Mouse (Mus musculus) limb, embryonic 14.5 days (tissue): ENCODE results near the gene Lmod2. TPM values are rescaled to one million over a fixed set of nuclear protein-coding genes. Genes with fewer than 3 reads are reported as not detected.

Experiments
- ATAC-seq: fragments of 200-750 bp; cut with Nextera tagmentation; 2 replicates; pipeline ENCODE4 v1.8.0; 2017; ENCODE audit warnings: low read depth, moderate number of reproducible peaks, moderate TSS enrichment; ENCODE audit not compliant: low FRiP score
- DNase-seq: peaks from one replicate; pipeline ENCODE4 v3.0.0-alpha.2; 2015; ENCODE audit warnings: low spot score
- H3K27ac ChIP-seq: fragments of 300-500 bp; sonication (generic); replicated peaks from 2 replicates; pipeline ENCODE4 v1.5.1; 2014; ENCODE audit warnings: low read depth, mild to moderate bottlenecking, low read length, moderate library complexity, mixed read lengths
- H3K27me3 ChIP-seq: fragments of 300-500 bp; sonication (generic); 2 replicates; pipeline ENCODE4 v1.6.1; 2014; ENCODE audit warnings: low read length, mixed read lengths; ENCODE audit not compliant: control insufficient read depth, insufficient read depth
- H3K36me3 ChIP-seq: fragments of 300-500 bp; sonication (generic); 2 replicates; pipeline ENCODE4 v1.6.1; 2014; ENCODE audit warnings: mild to moderate bottlenecking, low read length, moderate library complexity, mixed read lengths; ENCODE audit not compliant: control insufficient read depth, insufficient read depth
- H3K4me1 ChIP-seq: fragments of 300-500 bp; sonication (generic); 2 replicates; pipeline ENCODE4 v1.6.1; 2014; ENCODE audit warnings: antibody characterized with exemption, low read length, mixed read lengths; ENCODE audit not compliant: control insufficient read depth, insufficient read depth
- H3K4me2 ChIP-seq: fragments of 300-500 bp; sonication (generic); replicated peaks from 2 replicates; pipeline ENCODE4 v1.6.1; 2014; ENCODE audit warnings: low read depth, mild to moderate bottlenecking, low read length, moderate library complexity; ENCODE audit not compliant: severe bottlenecking
- H3K4me3 ChIP-seq: fragments of 300-500 bp; sonication (generic); replicated peaks from 2 replicates; pipeline ENCODE4 v1.5.1; 2014; ENCODE audit warnings: low read length
- H3K9ac ChIP-seq: fragments of 300-500 bp; sonication (generic); 2 replicates; pipeline ENCODE4 v1.6.1; 2014; ENCODE audit warnings: mild to moderate bottlenecking, low read depth, low read length, moderate library complexity; ENCODE audit not compliant: severe bottlenecking
- H3K9me3 ChIP-seq: fragments of 300-500 bp; sonication (generic); 2 replicates; pipeline ENCODE4 v1.6.1; 2016; ENCODE audit warnings: low read length; ENCODE audit not compliant: control insufficient read depth
- POLR2A ChIP-seq: fragments of 200-500 bp; IDR thresholded peaks from 2 replicates; pipeline ENCODE4 v1.8.0; 2012; ENCODE audit warnings: inconsistent platforms, mild to moderate bottlenecking, moderate library complexity, borderline replicate concordance; ENCODE audit not compliant: insufficient read depth, insufficient read length; ENCODE audit errors: extremely low read depth
- WGBS: fragments of 180-500 bp; shearing (Covaris S2); extraction: QIAGEN DNeasy Blood & Tissue Kit; methylation state at CpG from one replicate; pipeline ENCODE4 v1.1.7; 2014; 5-methylcytosine and 5-hydroxymethylcytosine counted together
- polyA plus RNA-seq, 2 experiments: library from polyadenylated mRNA; depleted of rRNA in 1 of 2; stranded (reverse) in 1 of 2; unstranded in 1 of 2; fragments of >200 nt; fragmentation: Nextera tagmentation in 1 of 2; extraction: Ambion mirVana in 1 of 2; gene quantifications; 2 replicates each; pipeline versions ENCODE4 v1.2.1 to v1.2.3; 2012 to 2014

Gene Lmod2
- polyA plus RNA-seq, 2 experiments = 3.1 to 4.1 TPM

GRCm38 (mm10) chr6:24620936-24621335 is 23.4 kb downstream of the Lmod2 start:
- ATAC-seq (no peak), DNase-seq (no peak)
- H3K9ac ChIP-seq = no peak overlapping the region
- H3K36me3 ChIP-seq = peaks cover 44% of the 10 kb centered on the region
- H3K4me2 ChIP-seq = no peak overlapping the region
- 82% methylated on average over 2 of the region's 2 CpGs for WGBS
- no peak overlapping the region for H3K27ac ChIP-seq
- no peaks in the 10 kb centered on the region for H3K27me3 ChIP-seq
- no peak for TF ChIP-seq POLR2A
- no peaks in the 10 kb centered on the region for H3K9me3 ChIP-seq
- H3K4me1 ChIP-seq = no peaks in the 10 kb centered on the region
- no peak overlapping the region for H3K4me3 ChIP-seq

- no peaks in the 10 kb centered on the region for H3K4me1 ChIP-seq
- DNase-seq = no peak
- no peaks in the 10 kb centered on the region for H3K9me3 ChIP-seq
- no peaks in the 10 kb centered on the region for H3K27me3 ChIP-seq
- TF ChIP-seq POLR2A = no peak
- no peak overlapping the region for H3K4me3 ChIP-seq
- ATAC-seq = no peak
- no peak overlapping the region for H3K9ac ChIP-seq
- WGBS = 90% methylated on average over 2 of the region's 2 CpGs
- peaks cover 39% of the 10 kb centered on the region for H3K36me3 ChIP-seq
- no peak overlapping the region for H3K27ac ChIP-seq
- H3K4me2 ChIP-seq = no peak overlapping the region
Observed at GRCm38 (mm10) chr6:24622098-24622497, 24.5 kb downstream of the Lmod2 start.

- H3K9me3 ChIP-seq = no peaks in the 10 kb centered on the region
- no peak for ATAC-seq
- no peak overlapping the region for H3K27ac ChIP-seq
- H3K4me2 ChIP-seq = no peak overlapping the region
- no peak for TF ChIP-seq POLR2A
- H3K4me3 ChIP-seq = no peak overlapping the region
- 70% methylated on average over 5 of the region's 5 CpGs for WGBS
- H3K36me3 ChIP-seq = peaks cover 17% of the 10 kb centered on the region
- no peaks in the 10 kb centered on the region for H3K27me3 ChIP-seq
- no peaks in the 10 kb centered on the region for H3K4me1 ChIP-seq
- H3K9ac ChIP-seq = no peak overlapping the region
- DNase-seq = peak; percentile 90
Observed at GRCm38 (mm10) chr6:24627586-24628030, 30.0 kb downstream of the Lmod2 start.

GRCm38 (mm10) chr6:24628499-24628898 is 30.9 kb downstream of the Lmod2 start:
- Histone ChIP-seq H3K36me3 (peaks cover 26% of the 10 kb centered on the region), H3K9ac (no peak overlapping the region), H3K4me2 (no peak overlapping the region), H3K4me3 (no peak overlapping the region), H3K27ac (no peak overlapping the region), H3K27me3 (no peaks in the 10 kb centered on the region), H3K9me3 (no peaks in the 10 kb centered on the region), H3K4me1 (no peaks in the 10 kb centered on the region)
- ATAC-seq (no peak), DNase-seq (no peak)
- TF ChIP-seq POLR2A = no peak
- WGBS = 85% methylated on average over 1 of the region's 1 CpGs

GRCm38 (mm10) chr6:24632061-24632460 is 34.5 kb downstream of the Lmod2 start:
- WGBS = 81% methylated on average over 4 of the region's 4 CpGs
- no peaks in the 10 kb centered on the region for H3K27me3 ChIP-seq
- no peak for TF ChIP-seq POLR2A
- H3K4me2 ChIP-seq = no peak overlapping the region
- H3K9me3 ChIP-seq = no peaks in the 10 kb centered on the region
- H3K9ac ChIP-seq = no peak overlapping the region
- H3K27ac ChIP-seq = no peak overlapping the region
- no peaks in the 10 kb centered on the region for H3K4me1 ChIP-seq
- no peak for DNase-seq
- no peak overlapping the region for H3K4me3 ChIP-seq
- H3K36me3 ChIP-seq = peaks cover 34% of the 10 kb centered on the region
- ATAC-seq = no peak

- 89% methylated on average over 3 of the region's 3 CpGs for WGBS
- ATAC-seq (no peak), DNase-seq (no peak)
- H3K9me3 ChIP-seq = no peaks in the 10 kb centered on the region
- H3K9ac ChIP-seq = no peak overlapping the region
- H3K4me3 ChIP-seq = no peak overlapping the region
- H3K4me2 ChIP-seq = no peak overlapping the region
- H3K4me1 ChIP-seq = no peaks in the 10 kb centered on the region
- peaks cover 36% of the 10 kb centered on the region for H3K36me3 ChIP-seq
- no peak overlapping the region for H3K27ac ChIP-seq
- no peaks in the 10 kb centered on the region for H3K27me3 ChIP-seq
- no peak for TF ChIP-seq POLR2A
Observed at GRCm38 (mm10) chr6:24634065-24634464, 36.5 kb downstream of the Lmod2 start.
